Mouse (Mus musculus) kidney, adult 2 months (tissue): ENCODE measurements around the gene Mark2.

Source experiments
- CTCF ChIP-seq: fragments of 200-500 bp; conservative IDR thresholded peaks from 2 replicates; pipeline ENCODE4 v1.5.1; 2011; ENCODE audit warnings: low read depth, mild to moderate bottlenecking, control low read depth, low read length, moderate library complexity, mixed read lengths; ENCODE audit not compliant: insufficient read depth, insufficient read length
- POLR2A ChIP-seq: fragments of 200-500 bp; IDR thresholded peaks from one replicate; pipeline ENCODE4 v1.6.1; 2011; ENCODE audit warnings: low read depth, low read length, control low read depth

DNA sequence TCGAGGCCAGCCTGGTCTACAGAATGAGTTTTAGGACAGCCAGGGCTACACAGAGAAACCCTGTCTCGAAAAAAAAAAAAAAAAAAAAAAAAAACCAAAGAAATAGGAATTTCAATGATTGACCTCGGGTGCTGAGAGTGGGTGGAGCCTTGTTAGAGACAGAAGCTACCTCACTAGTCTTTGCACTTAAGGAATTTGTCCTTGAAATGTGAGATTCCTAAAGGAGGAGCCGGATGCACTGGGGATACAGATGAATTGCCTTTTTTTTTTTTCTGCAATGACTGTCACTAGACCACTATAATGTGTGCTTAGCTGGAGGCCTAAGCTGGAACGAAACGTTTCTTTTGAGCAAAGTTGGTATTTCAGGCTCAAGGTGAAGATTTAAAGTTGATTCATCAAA lies 46.8 kb upstream of the Mark2 start:
- no peak for TF ChIP-seq CTCF
- no peak for TF ChIP-seq POLR2A
